Mouse (Mus musculus) kidney, embryonic 14.5 days (tissue): ENCODE measurements around the gene Hc. TPM values are rescaled to one million over a fixed set of nuclear protein-coding genes. Genes with fewer than 3 reads are reported as not detected.

Experiments used
- ATAC-seq: fragments of 200-750 bp; cut with Nextera tagmentation; 2 replicates; pipeline ENCODE4 v1.8.0; 2017; ENCODE audit warnings: moderate number of reproducible peaks, mild to moderate bottlenecking, moderate TSS enrichment, moderate library complexity; ENCODE audit not compliant: low FRiP score, low TSS enrichment
- H3K27ac ChIP-seq: fragments of 300-500 bp; sonication (generic); 2 replicates; pipeline ENCODE4 v1.5.1; 2014; ENCODE audit warnings: low read depth, mild to moderate bottlenecking, low read length, moderate library complexity, mixed read lengths
- H3K27me3 ChIP-seq: fragments of 300-500 bp; sonication (generic); 2 replicates; pipeline ENCODE4 v1.6.1; 2014; ENCODE audit warnings: mild to moderate bottlenecking, low read length; ENCODE audit not compliant: control insufficient read depth, insufficient read depth
- H3K36me3 ChIP-seq: fragments of 300-500 bp; sonication (generic); 2 replicates; pipeline ENCODE4 v1.6.1; 2014; ENCODE audit warnings: low read length, mixed read lengths; ENCODE audit not compliant: control insufficient read depth, insufficient read depth
- H3K4me1 ChIP-seq: fragments of 300-500 bp; sonication (generic); 2 replicates; pipeline ENCODE4 v1.6.1; 2014; ENCODE audit warnings: low read length, mixed read lengths; ENCODE audit not compliant: control insufficient read depth, insufficient read depth
- H3K4me2 ChIP-seq: fragments of 300-500 bp; sonication (generic); replicated peaks from 2 replicates; pipeline ENCODE4 v1.6.1; 2014; ENCODE audit warnings: low read depth, mild to moderate bottlenecking, low read length
- H3K4me3 ChIP-seq: fragments of 300-500 bp; sonication (generic); 2 replicates; pipeline ENCODE4 v1.5.1; 2014; ENCODE audit warnings: mild to moderate bottlenecking, low read length
- H3K9ac ChIP-seq: fragments of 300-500 bp; sonication (generic); 2 replicates; pipeline ENCODE4 v1.6.1; 2014; ENCODE audit warnings: low read depth, mild to moderate bottlenecking, low read length, moderate library complexity
- H3K9me3 ChIP-seq: fragments of 300-500 bp; sonication (generic); 2 replicates; pipeline ENCODE4 v1.6.1; 2016; ENCODE audit warnings: low read length; ENCODE audit not compliant: control insufficient read depth
- WGBS: fragments of 180-500 bp; shearing (Covaris S2); extraction: QIAGEN DNeasy Blood & Tissue Kit; methylation state at CpG from one replicate; pipeline ENCODE4 v1.1.7; 2014; 5-methylcytosine and 5-hydroxymethylcytosine counted together
- polyA plus RNA-seq: library from polyadenylated mRNA; unstranded; fragments of >200 nt; fragmentation: Nextera tagmentation; extraction: Ambion mirVana; gene quantifications from 2 replicates; pipeline ENCODE4 v1.2.1, GENCODE M21; 2014

Hc gene
- polyA plus RNA-seq, 1 experiment from 2014 or later = 0.43 TPM

GRCm38 (mm10) chr2:35066525-35067082 is 5.4 kb upstream of the Hc start:
- ATAC-seq = no peak
- H3K27me3 ChIP-seq = no peaks in the 10 kb centered on the region

DNA sequence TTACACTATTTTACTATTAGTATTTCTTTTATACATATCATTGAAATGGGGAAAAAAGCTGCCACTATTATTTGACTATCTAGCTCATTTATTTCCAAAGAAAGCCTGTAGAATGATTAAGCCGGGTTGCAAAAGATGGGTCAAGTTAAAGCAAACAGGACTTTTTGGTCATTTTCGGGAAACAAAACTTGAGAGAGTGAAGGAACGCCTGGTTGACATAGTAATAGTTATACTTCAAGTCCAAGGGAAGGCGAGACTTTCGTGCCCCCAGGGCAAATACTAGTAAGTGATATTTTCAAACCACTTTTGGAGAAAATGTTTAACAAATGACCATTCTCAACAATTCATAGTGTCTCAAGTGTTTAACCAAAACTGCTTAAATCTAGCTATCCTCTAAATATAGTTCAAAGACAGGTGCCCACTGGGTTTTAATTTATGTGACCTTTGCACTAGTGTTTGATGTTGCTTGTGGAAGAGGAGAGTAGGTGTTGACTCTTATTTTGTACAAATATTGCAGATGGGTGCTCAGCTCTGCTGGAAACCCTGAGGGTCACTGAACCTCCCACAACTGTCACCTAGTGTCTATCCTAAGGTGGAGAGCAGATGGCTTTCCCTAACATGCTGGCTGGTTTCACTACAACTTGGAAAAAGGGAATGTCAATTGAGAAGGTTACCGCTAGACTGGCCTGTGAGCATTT is 2.2 kb upstream of the Hc start:
- no peaks in the 10 kb centered on the region for H3K36me3 ChIP-seq

More at GRCm38 (mm10) chr2:35066525-35067082, 5.4 kb upstream of the Hc start:
- Histone ChIP-seq H3K4me1 (no peaks in the 10 kb centered on the region), H3K9me3 (no peaks in the 10 kb centered on the region), H3K4me3 (no peak overlapping the region), H3K9ac (no peak overlapping the region), H3K27ac (no peak overlapping the region), H3K4me2 (no peak overlapping the region), H3K36me3 (no peaks in the 10 kb centered on the region)
- WGBS = 88% methylated on average over 13 of the region's 13 CpGs

DNA sequence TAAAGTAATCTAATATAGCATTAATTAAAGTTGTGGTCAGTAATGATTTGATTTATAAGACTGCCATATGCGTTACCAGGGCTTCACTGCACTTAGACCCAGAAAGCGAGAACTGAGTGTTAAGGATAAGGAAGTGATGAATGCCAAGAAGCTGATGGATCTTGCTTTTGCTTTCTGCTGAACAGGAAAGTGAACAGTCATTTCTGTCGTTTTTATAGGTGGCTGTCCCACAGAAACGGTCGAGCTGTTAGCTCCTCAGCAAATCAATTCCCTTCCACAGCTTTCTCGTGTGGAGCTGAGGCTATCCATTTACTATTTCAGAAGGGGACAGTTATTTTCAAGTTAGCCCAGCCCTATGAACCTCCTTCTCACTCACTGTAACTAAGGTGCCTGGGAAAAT is 341 bp downstream of the Hc start:
- ATAC-seq = no peak
- H3K9ac ChIP-seq = no peak overlapping the region
- no peaks in the 10 kb centered on the region for H3K27me3 ChIP-seq
- WGBS = 30% methylated on average over 6 of the region's 6 CpGs
- H3K4me3 ChIP-seq = no peak overlapping the region
- H3K9me3 ChIP-seq = no peaks in the 10 kb centered on the region
- no peak overlapping the region for H3K27ac ChIP-seq
- H3K4me1 ChIP-seq = no peaks in the 10 kb centered on the region
- H3K4me2 ChIP-seq = no peak overlapping the region
- no peaks in the 10 kb centered on the region for H3K36me3 ChIP-seq

More for the DNA sequence above, 2.2 kb upstream of the Hc start:
- no peak for ATAC-seq
- no peaks in the 10 kb centered on the region for H3K4me1 ChIP-seq
- H3K4me2 ChIP-seq = no peak overlapping the region
- 84% methylated on average over 6 of the region's 6 CpGs for WGBS
- no peak overlapping the region for H3K4me3 ChIP-seq
- H3K27ac ChIP-seq = no peak overlapping the region
- no peaks in the 10 kb centered on the region for H3K9me3 ChIP-seq
- H3K9ac ChIP-seq = no peak overlapping the region
- no peaks in the 10 kb centered on the region for H3K27me3 ChIP-seq

GRCm38 (mm10) chr2:35060256-35060655 is 982 bp downstream of the Hc start:
- H3K4me2 ChIP-seq = no peak overlapping the region
- no peaks in the 10 kb centered on the region for H3K27me3 ChIP-seq
- 82% methylated on average over 5 of the region's 5 CpGs for WGBS
- H3K9ac ChIP-seq = no peak overlapping the region
- no peaks in the 10 kb centered on the region for H3K4me1 ChIP-seq
- no peaks in the 10 kb centered on the region for H3K9me3 ChIP-seq
- H3K36me3 ChIP-seq = no peaks in the 10 kb centered on the region
- no peak overlapping the region for H3K27ac ChIP-seq
- ATAC-seq = no peak
- no peak overlapping the region for H3K4me3 ChIP-seq

GRCm38 (mm10) chr2:35058325-35058724 is 2.9 kb downstream of the Hc start:
- ATAC-seq = no peak
- H3K27me3 ChIP-seq = no peaks in the 10 kb centered on the region
- WGBS = 86% methylated on average over 2 of the region's 2 CpGs

DNA sequence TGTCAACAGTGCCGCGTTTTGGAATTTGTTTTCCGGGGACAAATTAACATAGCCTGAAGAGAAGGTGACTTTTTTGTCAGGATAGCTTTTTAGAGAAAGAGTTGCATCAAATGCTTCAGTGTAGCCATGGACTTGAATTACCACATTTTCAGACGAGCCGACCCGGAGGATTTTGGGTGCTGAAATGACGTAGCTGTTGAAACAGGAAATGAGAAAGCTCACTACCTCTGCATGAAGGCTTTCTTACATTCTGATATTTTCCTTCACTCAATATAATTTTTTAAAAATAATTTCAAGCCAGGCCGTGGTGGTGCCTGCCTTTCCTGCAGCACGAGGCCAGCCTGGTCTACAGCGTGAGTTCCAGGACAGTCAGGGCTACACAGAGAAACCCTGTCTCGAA is 4.0 kb downstream of the Hc start:
- H3K36me3 ChIP-seq = no peaks in the 10 kb centered on the region
- no peak overlapping the region for H3K9ac ChIP-seq
- ATAC-seq = no peak
- no peak overlapping the region for H3K27ac ChIP-seq
- no peaks in the 10 kb centered on the region for H3K9me3 ChIP-seq
- H3K4me1 ChIP-seq = no peaks in the 10 kb centered on the region
- H3K27me3 ChIP-seq = no peaks in the 10 kb centered on the region
- H3K4me3 ChIP-seq = no peak overlapping the region
- WGBS = 86% methylated on average over 11 of the region's 11 CpGs
- H3K4me2 ChIP-seq = no peak overlapping the region

More at GRCm38 (mm10) chr2:35058325-35058724, 2.9 kb downstream of the Hc start:
- no peak overlapping the region for H3K4me2 ChIP-seq
- no peaks in the 10 kb centered on the region for H3K9me3 ChIP-seq
- no peaks in the 10 kb centered on the region for H3K4me1 ChIP-seq
- H3K9ac ChIP-seq = no peak overlapping the region
- H3K36me3 ChIP-seq = no peaks in the 10 kb centered on the region
- H3K4me3 ChIP-seq = no peak overlapping the region
- H3K27ac ChIP-seq = no peak overlapping the region

DNA sequence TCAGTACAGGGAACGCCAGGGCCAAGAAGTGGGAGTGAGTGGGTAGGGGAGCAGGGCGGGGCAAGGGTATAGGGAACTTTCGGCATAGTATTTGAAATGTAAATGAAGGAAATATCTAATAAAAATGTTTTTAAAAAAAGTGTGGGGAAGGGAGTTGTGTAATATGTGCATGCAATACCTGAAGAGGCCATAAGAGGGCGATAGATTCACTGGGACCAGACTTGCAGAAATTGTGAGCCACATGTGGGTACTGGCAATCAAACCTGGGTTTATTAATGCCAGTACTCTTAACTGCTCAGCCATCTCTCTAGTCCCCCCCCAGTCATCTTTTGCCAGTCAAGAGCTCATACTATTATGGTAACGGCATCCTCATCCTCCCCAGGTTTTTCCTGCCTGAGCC is 12.4 kb downstream of the Hc start:
- Histone ChIP-seq H3K4me2 (no peak overlapping the region), H3K9ac (no peak overlapping the region), H3K36me3 (no peaks in the 10 kb centered on the region), H3K9me3 (no peaks in the 10 kb centered on the region), H3K4me1 (no peaks in the 10 kb centered on the region), H3K4me3 (no peak overlapping the region), H3K27ac (no peak overlapping the region), H3K27me3 (no peaks in the 10 kb centered on the region)
- no peak for ATAC-seq
- 39% methylated on average over 5 of the region's 5 CpGs for WGBS

DNA sequence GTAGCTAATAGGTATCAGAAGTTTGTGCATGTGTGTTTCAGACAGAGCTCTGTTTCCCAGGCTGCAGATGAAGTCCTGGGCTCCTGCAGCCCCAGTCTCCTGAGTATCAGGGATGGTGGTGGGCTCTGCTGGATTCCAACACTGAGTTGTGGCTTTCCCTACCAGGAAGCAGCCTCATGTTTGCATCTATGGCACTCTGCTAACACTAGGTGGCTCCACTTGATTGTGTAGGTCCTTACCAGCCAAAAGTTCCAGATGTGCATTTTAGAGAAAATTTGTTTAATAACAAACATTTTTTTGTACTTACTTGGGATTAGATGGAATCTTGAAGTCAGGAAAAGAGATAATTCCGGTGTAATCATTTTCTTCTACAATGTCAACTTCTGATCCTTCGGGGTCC is 16.3 kb downstream of the Hc start:
- peaks cover 5% of the 10 kb centered on the region; the same call in 1 of the 2 replicates for H3K9me3 ChIP-seq
- H3K4me1 ChIP-seq = no peaks in the 10 kb centered on the region
- no peak overlapping the region for H3K9ac ChIP-seq
- no peak for ATAC-seq
- no peak overlapping the region for H3K4me2 ChIP-seq
- no peak overlapping the region for H3K27ac ChIP-seq
- 77% methylated on average over 2 of the region's 2 CpGs for WGBS
- no peak overlapping the region for H3K4me3 ChIP-seq
- H3K27me3 ChIP-seq = no peaks in the 10 kb centered on the region
- no peaks in the 10 kb centered on the region for H3K36me3 ChIP-seq

- Histone ChIP-seq H3K9me3 (peaks cover 5% of the 10 kb centered on the region; the same call in 1 of the 2 replicates), H3K9ac (no peak overlapping the region), H3K27me3 (no peaks in the 10 kb centered on the region), H3K27ac (no peak overlapping the region), H3K4me2 (no peak overlapping the region), H3K4me3 (no peak overlapping the region), H3K36me3 (no peaks in the 10 kb centered on the region), H3K4me1 (no peaks in the 10 kb centered on the region)
- ATAC-seq = no peak
- 94% methylated on average over 9 of the region's 9 CpGs for WGBS
These were observed 22.5 kb downstream of the Hc start for GRCm38 (mm10) chr2:35038580-35039375.
